Mouse (Mus musculus): ENCODE measurements around the gene Ank2. TPM values are rescaled to one million over a fixed set of nuclear protein-coding genes. Genes with fewer than 3 reads are reported as not detected.

The Ank2 gene
- polyA plus RNA-seq, 1 experiment from 2014 or later, result 49.5 TPM

DNA sequence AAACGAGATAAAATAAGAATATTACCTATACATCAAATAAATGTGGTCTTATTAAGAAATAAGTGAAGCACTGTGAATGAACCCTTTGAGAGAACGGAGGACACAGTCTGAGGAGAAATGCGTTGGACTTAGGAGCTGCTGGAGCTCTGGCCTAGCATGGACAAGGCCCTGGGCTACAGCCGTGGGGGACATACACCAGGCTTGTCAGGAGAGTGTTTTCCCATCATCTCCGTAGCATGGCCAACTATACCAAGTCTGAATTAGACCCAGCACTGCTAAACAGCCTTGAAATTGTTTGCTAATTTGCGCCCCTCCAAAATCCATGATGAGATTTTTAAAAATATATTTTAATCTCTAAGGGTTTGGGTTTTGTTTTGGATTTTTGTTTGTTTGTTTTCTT lies 36.7 kb downstream of the Ank2 start:
- Histone ChIP-seq H3K4me1 (ENCODE audit: control insufficient read depth in 2 of 2, insufficient read depth in 2 of 2, low read length in 2 of 2) (peaks cover 10 to 20% of the 10 kb centered on the region in 2 experiments), H3K4me2 (ENCODE audit: low read length) (no peak overlapping the region), H3K4me3 (ENCODE audit: control insufficient read depth in 1 of 2, insufficient read depth in 1 of 2, low read depth in 1 of 2, low read length in 2 of 2) (no peak overlapping the region), H3K27ac (replicated peaks in 1 of 2; ENCODE audit: control insufficient read depth in 1 of 2, insufficient read depth in 1 of 2, low read depth in 2 of 2, low read length in 2 of 2) (no peak overlapping the region), H3K9ac (ENCODE audit: low read length) (no peak overlapping the region), H3K36me3 (ENCODE audit: control insufficient read depth, insufficient read depth, low read length) (no peaks in the 10 kb centered on the region), H3K9me3 (ENCODE audit: control insufficient read depth, low read length) (no peaks in the 10 kb centered on the region), H3K27me3 (ENCODE audit: control insufficient read depth, insufficient read depth, low read length) (no peaks in the 10 kb centered on the region)
- no peak for ATAC-seq (ENCODE audit: insufficient number of reproducible peaks, insufficient read depth, low FRiP score, low read depth)
- 69% methylated on average over 6 of the region's 6 CpGs for WGBS

- 70% methylated on average over 11 of the region's 11 CpGs for WGBS
- H3K4me1 ChIP-seq (ENCODE audit: control insufficient read depth in 2 of 2, insufficient read depth in 2 of 2, low read length in 2 of 2), result peaks cover 10 to 20% of the 10 kb centered on the region in 2 experiments
- no peak overlapping the region for H3K4me3 ChIP-seq (ENCODE audit: control insufficient read depth in 1 of 2, insufficient read depth in 1 of 2, low read depth in 1 of 2, low read length in 2 of 2)
- no peak for ATAC-seq (ENCODE audit: insufficient number of reproducible peaks, insufficient read depth, low FRiP score, low read depth)
- H3K4me2 ChIP-seq (ENCODE audit: low read length), result no peak overlapping the region
- H3K9me3 ChIP-seq (ENCODE audit: control insufficient read depth, low read length), result no peaks in the 10 kb centered on the region
- no peak overlapping the region for H3K27ac ChIP-seq (replicated peaks in 1 of 2; ENCODE audit: control insufficient read depth in 1 of 2, insufficient read depth in 1 of 2, low read depth in 2 of 2, low read length in 2 of 2)
- H3K9ac ChIP-seq (ENCODE audit: low read length), result no peak overlapping the region
- H3K27me3 ChIP-seq (ENCODE audit: control insufficient read depth, insufficient read depth, low read length), result no peaks in the 10 kb centered on the region
- no peaks in the 10 kb centered on the region for H3K36me3 ChIP-seq (ENCODE audit: control insufficient read depth, insufficient read depth, low read length)
These were observed 38.2 kb downstream of the Ank2 start for GRCm38 (mm10) chr3:127460891-127461437.

DNA sequence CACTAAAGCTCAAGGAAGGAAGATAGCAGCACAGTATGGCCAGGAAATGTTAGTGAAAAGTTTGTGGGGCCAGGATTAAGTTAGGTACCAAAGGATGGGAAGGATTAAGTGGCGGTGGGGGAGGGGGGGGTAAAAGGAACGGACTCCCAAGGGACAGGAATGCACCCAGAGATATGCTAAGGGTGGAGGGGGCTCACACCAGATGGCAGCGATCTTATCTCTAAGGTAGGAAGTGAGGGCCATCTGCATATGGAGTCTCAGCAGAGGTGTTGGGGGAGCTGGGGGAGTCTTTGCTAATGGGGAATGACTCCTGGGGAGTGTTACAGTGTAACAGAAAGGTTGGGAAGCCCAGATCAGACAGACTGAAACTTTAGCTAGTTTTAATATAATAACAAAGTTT lies 39.3 kb downstream of the Ank2 start:
- Histone ChIP-seq H3K4me3 (ENCODE audit: control insufficient read depth in 1 of 2, insufficient read depth in 1 of 2, low read depth in 1 of 2, low read length in 2 of 2) (no peak overlapping the region), H3K36me3 (ENCODE audit: control insufficient read depth, insufficient read depth, low read length) (no peaks in the 10 kb centered on the region), H3K4me1 (ENCODE audit: control insufficient read depth in 2 of 2, insufficient read depth in 2 of 2, low read length in 2 of 2) (peaks cover 10 to 20% of the 10 kb centered on the region in 2 experiments), H3K27ac (replicated peaks in 1 of 2; ENCODE audit: control insufficient read depth in 1 of 2, insufficient read depth in 1 of 2, low read depth in 2 of 2, low read length in 2 of 2) (no peak overlapping the region), H3K27me3 (ENCODE audit: control insufficient read depth, insufficient read depth, low read length) (no peaks in the 10 kb centered on the region), H3K9me3 (ENCODE audit: control insufficient read depth, low read length) (no peaks in the 10 kb centered on the region), H3K9ac (ENCODE audit: low read length) (no peak overlapping the region), H3K4me2 (ENCODE audit: low read length) (no peak overlapping the region)
- ATAC-seq (ENCODE audit: insufficient number of reproducible peaks, insufficient read depth, low FRiP score, low read depth), result no peak
- 18% methylated on average over 3 of the region's 3 CpGs for WGBS

GRCm38 (mm10) chr3:127458925-127459324 lies 40.2 kb downstream of the Ank2 start:
- WGBS, result 11% methylated on average over 11 of the region's 11 CpGs
- H3K36me3 ChIP-seq (ENCODE audit: control insufficient read depth, insufficient read depth, low read length), result no peaks in the 10 kb centered on the region
- no peak overlapping the region; the same call in 1 of the 2 replicates for H3K9ac ChIP-seq (ENCODE audit: low read length)
- no peaks in the 10 kb centered on the region for H3K27me3 ChIP-seq (ENCODE audit: control insufficient read depth, insufficient read depth, low read length)
- H3K4me2 ChIP-seq (ENCODE audit: low read length), result peak overlapping the region; percentile 39
- H3K9me3 ChIP-seq (ENCODE audit: control insufficient read depth, low read length), result no peaks in the 10 kb centered on the region
- H3K27ac ChIP-seq (replicated peaks in 1 of 2; ENCODE audit: control insufficient read depth in 1 of 2, insufficient read depth in 1 of 2, low read depth in 2 of 2, low read length in 2 of 2), result peak overlapping the region; percentile 30 to 61
- peaks cover 10 to 18% of the 10 kb centered on the region in 2 experiments for H3K4me1 ChIP-seq (ENCODE audit: control insufficient read depth in 2 of 2, insufficient read depth in 2 of 2, low read length in 2 of 2)
- peak; percentile 65; the same call in 1 of the 2 replicates for ATAC-seq (ENCODE audit: insufficient number of reproducible peaks, insufficient read depth, low FRiP score, low read depth)
- no peak overlapping the region for H3K4me3 ChIP-seq (ENCODE audit: control insufficient read depth in 1 of 2, insufficient read depth in 1 of 2, low read depth in 1 of 2, low read length in 2 of 2)

DNA sequence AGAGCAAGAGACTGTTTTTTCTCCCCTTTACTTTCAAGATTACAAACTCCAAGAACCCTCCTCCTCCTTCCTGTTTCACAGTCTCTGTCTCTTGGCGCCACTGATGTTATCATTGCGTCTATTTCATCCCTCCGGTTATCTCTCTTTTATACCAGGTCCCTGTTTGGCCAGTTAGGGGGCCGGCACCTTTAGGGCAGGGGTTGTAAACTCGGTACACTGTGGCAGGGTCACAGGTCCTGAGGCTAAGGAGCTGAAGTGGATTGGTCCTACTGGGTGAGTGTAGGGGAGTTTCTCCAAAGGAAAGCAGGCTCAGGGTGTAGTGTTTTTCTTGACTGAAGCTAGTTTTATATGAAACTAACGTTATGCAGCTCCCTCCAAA lies 40.7 kb downstream of the Ank2 start:
- no peaks in the 10 kb centered on the region for H3K36me3 ChIP-seq (ENCODE audit: control insufficient read depth, insufficient read depth, low read length)
- peak overlapping the region; percentile 39 for H3K4me2 ChIP-seq (ENCODE audit: low read length)
- H3K27ac ChIP-seq (replicated peaks in 1 of 2; ENCODE audit: control insufficient read depth in 1 of 2, insufficient read depth in 1 of 2, low read depth in 2 of 2, low read length in 2 of 2), result peak overlapping the region; percentile 30 to 61
- WGBS, result 8% methylated on average over 6 of the region's 6 CpGs
- H3K9ac ChIP-seq (ENCODE audit: low read length), result peak overlapping the region; percentile 39; the same call in 1 of the 2 replicates
- no peak; the same call in 1 of the 2 replicates for ATAC-seq (ENCODE audit: insufficient number of reproducible peaks, insufficient read depth, low FRiP score, low read depth)
- no peaks in the 10 kb centered on the region for H3K9me3 ChIP-seq (ENCODE audit: control insufficient read depth, low read length)
- no peaks in the 10 kb centered on the region for H3K27me3 ChIP-seq (ENCODE audit: control insufficient read depth, insufficient read depth, low read length)
- peaks cover 10 to 15% of the 10 kb centered on the region in 2 experiments for H3K4me1 ChIP-seq (ENCODE audit: control insufficient read depth in 2 of 2, insufficient read depth in 2 of 2, low read length in 2 of 2)
- no peak overlapping the region for H3K4me3 ChIP-seq (ENCODE audit: control insufficient read depth in 1 of 2, insufficient read depth in 1 of 2, low read depth in 1 of 2, low read length in 2 of 2)

DNA sequence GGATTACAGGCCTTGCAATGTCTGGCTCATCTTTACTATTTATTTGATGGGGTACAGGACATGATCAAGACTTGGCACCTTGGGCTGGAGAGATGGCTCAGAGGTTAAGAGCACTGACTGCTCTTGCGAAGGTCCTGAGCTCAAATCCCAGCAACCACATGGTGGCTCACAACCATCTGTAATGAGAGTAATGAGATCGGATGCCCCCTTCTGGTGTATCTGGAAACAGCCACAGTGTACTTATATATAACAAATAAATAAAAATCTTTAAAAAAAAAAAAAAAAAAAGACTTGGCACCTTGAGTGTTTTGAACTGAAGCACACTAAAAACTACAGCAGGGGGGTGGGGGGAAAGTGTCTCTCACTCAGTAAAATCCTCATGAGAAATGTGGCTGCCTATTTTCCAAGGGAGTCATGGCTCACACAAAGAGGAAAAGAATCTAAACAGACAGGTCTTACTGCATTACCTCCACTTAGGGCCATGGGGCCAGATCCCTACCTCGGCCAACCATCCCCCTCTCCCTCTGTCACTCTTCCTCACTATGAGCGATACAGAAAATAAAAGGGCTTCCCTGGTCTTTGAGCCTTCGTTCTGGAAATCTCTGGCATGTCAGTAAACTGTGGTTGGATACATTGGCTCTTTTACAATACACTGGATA lies 41.3 kb downstream of the Ank2 start:
- Histone ChIP-seq H3K4me2 (ENCODE audit: low read length) (peak overlapping the region; percentile 39), H3K9ac (ENCODE audit: low read length) (no peak overlapping the region), H3K36me3 (ENCODE audit: control insufficient read depth, insufficient read depth, low read length) (no peaks in the 10 kb centered on the region), H3K4me3 (ENCODE audit: control insufficient read depth in 1 of 2, insufficient read depth in 1 of 2, low read depth in 1 of 2, low read length in 2 of 2) (no peak overlapping the region), H3K9me3 (ENCODE audit: control insufficient read depth, low read length) (no peaks in the 10 kb centered on the region), H3K27ac (replicated peaks in 1 of 2; ENCODE audit: control insufficient read depth in 1 of 2, insufficient read depth in 1 of 2, low read depth in 2 of 2, low read length in 2 of 2) (peak overlapping the region; percentile 32 to 61; a peak in 2 of 4 replicates), H3K4me1 (ENCODE audit: control insufficient read depth in 2 of 2, insufficient read depth in 2 of 2, low read length in 2 of 2) (peaks cover 10 to 15% of the 10 kb centered on the region in 2 experiments), H3K27me3 (ENCODE audit: control insufficient read depth, insufficient read depth, low read length) (no peaks in the 10 kb centered on the region)
- ATAC-seq (ENCODE audit: insufficient number of reproducible peaks, insufficient read depth, low FRiP score, low read depth), result no peak
- WGBS, result 18% methylated on average over 5 of the region's 5 CpGs

DNA sequence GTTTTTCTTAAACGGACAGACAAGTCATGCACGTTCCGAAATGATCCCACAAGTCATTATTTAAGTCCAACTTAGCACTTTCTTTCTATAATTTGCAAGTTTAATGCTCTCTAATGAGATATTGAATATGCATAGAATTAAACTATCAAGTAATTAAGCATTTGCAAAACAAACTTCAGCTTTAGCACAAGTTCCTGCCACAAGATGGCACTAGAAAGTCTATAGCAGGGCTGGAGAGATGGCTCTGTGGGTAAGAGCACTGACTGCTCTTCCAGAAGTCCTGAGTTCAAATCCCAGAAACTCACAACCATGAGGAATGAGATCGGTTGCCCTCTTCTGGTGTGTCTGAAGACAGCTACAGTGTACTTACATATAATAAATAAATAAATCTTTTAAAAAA lies 45.4 kb downstream of the Ank2 start:
- H3K9ac ChIP-seq (ENCODE audit: low read length), result no peak overlapping the region
- H3K36me3 ChIP-seq (ENCODE audit: control insufficient read depth, insufficient read depth, low read length), result no peaks in the 10 kb centered on the region
- ATAC-seq (ENCODE audit: insufficient number of reproducible peaks, insufficient read depth, low FRiP score, low read depth), result no peak
- WGBS, result 83% methylated on average over 4 of the region's 4 CpGs
- no peak overlapping the region for H3K27ac ChIP-seq (replicated peaks in 1 of 2; ENCODE audit: control insufficient read depth in 1 of 2, insufficient read depth in 1 of 2, low read depth in 2 of 2, low read length in 2 of 2)
- no peak overlapping the region for H3K4me2 ChIP-seq (ENCODE audit: low read length)
- H3K27me3 ChIP-seq (ENCODE audit: control insufficient read depth, insufficient read depth, low read length), result no peaks in the 10 kb centered on the region
- no peak overlapping the region for H3K4me3 ChIP-seq (ENCODE audit: control insufficient read depth in 1 of 2, insufficient read depth in 1 of 2, low read depth in 1 of 2, low read length in 2 of 2)
- peaks cover 6 to 14% of the 10 kb centered on the region in 2 experiments for H3K4me1 ChIP-seq (ENCODE audit: control insufficient read depth in 2 of 2, insufficient read depth in 2 of 2, low read length in 2 of 2)
- H3K9me3 ChIP-seq (ENCODE audit: control insufficient read depth, low read length), result no peaks in the 10 kb centered on the region

Data from heart, embryonic 14.5 days (tissue).